Mouse (Mus musculus) adrenal gland, adult 18-20 months (tissue): ENCODE measurements around the gene Galr3. TPM values are rescaled to one million over a fixed set of nuclear protein-coding genes. Genes with fewer than 3 reads are reported as not detected.

ENCODE experiments used
- microRNA-seq, 2 experiments: library from miRNA; unstranded; fragments of <30 nt; microRNA quantifications; one replicate each; pipeline ENCODE4 v1.2.0; 2021; ENCODE audit warnings: borderline number of aligned reads in 2 of 2
- total RNA-seq, 2 experiments: library from RNA; stranded (reverse); gene quantifications; 1 replicate in 1 of 2; 2 replicates in 1 of 2; pipeline ENCODE4 v1.2.3; 2021

Gene Galr3
- total RNA-seq, 2 experiments from 2014 or later, result 0.27 TPM; not detected in 1

Small RNA genes within 50 kb of the gene (microRNA-seq; reads per million reads assigned to microRNA genes)
- gene Mir6956, result 1.9 to 6.1 reads per million in 2 experiments

Other genes with a start within 250 kb of the Galr3 start
- 1 to 10 TPM; 5.6 to 8.1 TPM for gene Card10, start 238.8 kb upstream of the Galr3 start, total RNA-seq
- 10 to 100 TPM; 36.2 to 53.1 TPM for gene Cdc42ep1, start 199.3 kb upstream of the Galr3 start, total RNA-seq
- under 1 TPM in 1 of 2 experiments, not detected in 1; 0.54 TPM for gene Lgals2, start 186.4 kb upstream of the Galr3 start, total RNA-seq
- gene Gga1, start 164.7 kb upstream of the Galr3 start, total RNA-seq, result 10 to 100 TPM; 55.2 to 57.2 TPM
- not detected for gene Gm49510, start 142.2 kb upstream of the Galr3 start, total RNA-seq
- 1 to 10 TPM; 4.1 to 6.5 TPM for gene Sh3bp1, start 142.1 kb upstream of the Galr3 start, total RNA-seq
- 1 to 10 TPM; 3.1 to 5.4 TPM for gene Pdxp, start 128.0 kb upstream of the Galr3 start, total RNA-seq
- gene Lgals1, start 115.2 kb upstream of the Galr3 start, total RNA-seq, result 100 to 1,000 TPM; 300 to 824 TPM
- gene Nol12, start 107.0 kb upstream of the Galr3 start, total RNA-seq, result 10 to 100 TPM; 41.2 to 47.0 TPM
- gene Triobp, start 94.2 kb upstream of the Galr3 start, total RNA-seq, result 100 to 1,000 TPM in 1 of 2 experiments, 10 to 100 TPM in 1; 97.1 to 105 TPM
- 100 to 1,000 TPM in 1 of 2 experiments, 10 to 100 TPM in 1; 86.2 to 101 TPM for gene H1f0, start 13.4 kb upstream of the Galr3 start, total RNA-seq
- 10 to 100 TPM; 23.9 to 26.5 TPM for gene Ankrd54, start 21.0 kb downstream of the Galr3 start, total RNA-seq
- 100 to 1,000 TPM; 136 to 139 TPM for gene Eif3l, start 33.3 kb downstream of the Galr3 start, total RNA-seq
- gene Micall1, start 67.0 kb downstream of the Galr3 start, total RNA-seq, result 10 to 100 TPM; 39.0 to 45.5 TPM
- gene Polr2f, start 99.1 kb downstream of the Galr3 start, total RNA-seq, result 100 to 1,000 TPM; 137 to 150 TPM
- 1 to 10 TPM; 7.2 to 8.2 TPM for gene 1700088E04Rik, start 99.4 kb downstream of the Galr3 start, total RNA-seq
- gene Sox10, start 123.4 kb downstream of the Galr3 start, total RNA-seq, result 1 to 10 TPM in 1 of 2 experiments, under 1 TPM in 1; 0.76 to 2.4 TPM
- gene Pick1, start 187.3 kb downstream of the Galr3 start, total RNA-seq, result 10 to 100 TPM; 15.7 to 18.4 TPM
- gene Gm49486, start 187.5 kb downstream of the Galr3 start, total RNA-seq, result under 1 TPM in 1 of 2 experiments, not detected in 1; 0.29 TPM
- gene Slc16a8, start 212.9 kb downstream of the Galr3 start, total RNA-seq, result not detected
- gene Baiap2l2, start 243.7 kb downstream of the Galr3 start, total RNA-seq, result under 1 TPM; 0.13 to 0.93 TPM